Mouse (Mus musculus) gastrocnemius, postnatal 25 days (tissue): ENCODE measurements at regions not wholly inside any gene's neighbourhood (a gene's known extent, or its start where the extent isn't known, plus 50 kb on each side); places are given as distances from the start of the nearest gene placed in this dataset.

Source experiments
- DNase-seq: peaks from one replicate; pipeline ENCODE4 v3.0.0; 2022

GRCm38 (mm10) chr9:61092834-61093479 is 279.2 kb upstream of the Tle3 start:
- DNase-seq, result no peak

- no peak for DNase-seq
Measured at GRCm38 (mm10) chr9:61095069-61095775, 276.9 kb upstream of the Tle3 start.

- DNase-seq, result no peak
Measured at GRCm38 (mm10) chr9:61101741-61102450, 270.3 kb upstream of the Tle3 start.

- DNase-seq, result no peak
Measured at GRCm38 (mm10) chr9:61102451-61103358, 269.5 kb upstream of the Tle3 start.

- no peak for DNase-seq
Measured at GRCm38 (mm10) chr9:61105550-61106280, 266.5 kb upstream of the Tle3 start.

- no peak for DNase-seq
Measured at GRCm38 (mm10) chr9:61109519-61110285, 262.5 kb upstream of the Tle3 start.

- no peak for DNase-seq
Measured at GRCm38 (mm10) chr9:61111206-61111605, 261.0 kb upstream of the Tle3 start.

- DNase-seq, result no peak
Measured at GRCm38 (mm10) chr9:61111733-61112415, 260.3 kb upstream of the Tle3 start.

GRCm38 (mm10) chr9:61119252-61119651 is 252.9 kb upstream of the Tle3 start:
- no peak for DNase-seq

GRCm38 (mm10) chr9:61120531-61120930 is 251.6 kb upstream of the Tle3 start:
- DNase-seq, result no peak

GRCm38 (mm10) chr9:61120931-61121391 is 251.2 kb upstream of the Tle3 start:
- DNase-seq, result no peak

GRCm38 (mm10) chr9:61123431-61123830 is 248.7 kb upstream of the Tle3 start:
- no peak for DNase-seq

- no peak for DNase-seq
Measured at GRCm38 (mm10) chr9:61125769-61126168, 246.4 kb upstream of the Tle3 start.

GRCm38 (mm10) chr9:61128077-61128476 is 244.1 kb upstream of the Tle3 start:
- DNase-seq, result no peak

- no peak for DNase-seq
Measured at GRCm38 (mm10) chr9:61129186-61129585, 243.0 kb upstream of the Tle3 start.

- no peak for DNase-seq
Measured at GRCm38 (mm10) chr9:61130877-61131276, 241.3 kb upstream of the Tle3 start.

- no peak for DNase-seq
Measured at GRCm38 (mm10) chr9:61135263-61135882, 236.8 kb upstream of the Tle3 start.

- no peak for DNase-seq
Measured at GRCm38 (mm10) chr9:61135917-61136316, 236.2 kb upstream of the Tle3 start.

- peak; percentile 18 for DNase-seq
Measured at GRCm38 (mm10) chr9:61138741-61139368, 233.3 kb upstream of the Tle3 start.
